Mouse (Mus musculus): ENCODE data around the gene Slc38a9. TPM values are rescaled to one million over a fixed set of nuclear protein-coding genes. Genes with fewer than 3 reads are reported as not detected.

Slc38a9 gene
- polyA plus RNA-seq, 1 experiment: not detected

- H3K4me1 ChIP-seq (ENCODE audit: control insufficient read depth, insufficient read depth, low read length): peaks cover 10% of the 10 kb centered on the region
- no peak overlapping the region for H3K4me3 ChIP-seq (ENCODE audit: insufficient read depth, low read depth, low read length)
- 89% methylated on average over 6 of the region's 6 CpGs for WGBS
- H3K27ac ChIP-seq (ENCODE audit: insufficient read depth, low read depth, low read length): no peak overlapping the region
- TF ChIP-seq POLR2A (IDR thresholded peaks at IDR 0.05; ENCODE audit: insufficient read depth, low read depth, low read length) (no peak), CTCF (IDR thresholded peaks at IDR 0.05; ENCODE audit: insufficient read depth, low read depth, low read length) (no peak)
Measured at GRCm38 (mm10) chr13:112758546-112759090, 98.1 kb downstream of the Slc38a9 start.

DNA sequence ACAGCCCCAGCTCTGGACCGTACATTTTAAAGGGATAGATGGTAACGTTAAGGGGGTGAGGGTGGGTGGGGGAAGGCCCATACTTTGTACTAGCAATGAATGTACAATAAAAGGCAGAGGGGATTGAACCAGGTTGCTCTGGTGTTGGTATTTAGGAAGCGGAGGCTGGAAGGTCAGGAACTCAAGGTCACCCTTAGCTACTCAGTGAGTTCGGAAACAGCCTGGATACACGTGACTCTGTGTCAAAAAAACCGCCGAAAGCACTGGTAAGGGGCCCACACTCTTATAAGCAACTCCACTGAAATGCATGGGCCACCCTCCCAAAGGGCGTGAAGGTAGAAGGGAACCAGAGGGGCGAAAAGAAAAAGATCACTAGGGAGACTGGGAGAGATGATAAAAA lies 98.8 kb downstream of the Slc38a9 start:
- 91% methylated on average over 9 of the region's 9 CpGs for WGBS
- Histone ChIP-seq H3K4me3 (ENCODE audit: insufficient read depth, low read depth, low read length) (no peak overlapping the region), H3K27ac (ENCODE audit: insufficient read depth, low read depth, low read length) (no peak overlapping the region), H3K4me1 (ENCODE audit: control insufficient read depth, insufficient read depth, low read length) (peaks cover 10% of the 10 kb centered on the region)
- TF ChIP-seq CTCF (IDR thresholded peaks at IDR 0.05; ENCODE audit: insufficient read depth, low read depth, low read length) (no peak), POLR2A (IDR thresholded peaks at IDR 0.05; ENCODE audit: insufficient read depth, low read depth, low read length) (no peak)

- Histone ChIP-seq H3K4me1 (ENCODE audit: control insufficient read depth, insufficient read depth, low read length) (peaks cover 8% of the 10 kb centered on the region), H3K27ac (ENCODE audit: insufficient read depth, low read depth, low read length) (no peak overlapping the region), H3K4me3 (ENCODE audit: insufficient read depth, low read depth, low read length) (no peak overlapping the region)
- TF ChIP-seq CTCF (IDR thresholded peaks at IDR 0.05; ENCODE audit: insufficient read depth, low read depth, low read length): no peak
- TF ChIP-seq POLR2A (IDR thresholded peaks at IDR 0.05; ENCODE audit: insufficient read depth, low read depth, low read length): no peak
- 47% methylated on average over 15 of the region's 15 CpGs for WGBS
Measured at GRCm38 (mm10) chr13:112759777-112760537, 99.4 kb downstream of the Slc38a9 start.

DNA sequence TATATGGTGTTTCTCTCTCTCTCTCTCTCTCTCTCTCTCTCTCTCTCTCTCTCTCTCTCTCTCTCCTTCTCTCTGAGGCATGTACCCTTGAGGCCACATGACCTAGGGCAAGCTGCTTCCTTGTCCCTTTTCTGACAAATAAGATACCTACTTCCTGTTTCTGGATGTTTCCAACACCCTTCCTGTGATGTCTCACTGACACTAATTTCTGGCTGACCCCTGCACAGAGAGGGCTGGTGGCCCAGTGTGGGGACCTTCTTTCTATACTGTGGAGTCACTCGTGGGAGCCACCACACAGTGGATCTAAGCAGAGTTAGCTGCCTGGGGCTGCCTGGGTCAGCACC lies 100.0 kb downstream of the Slc38a9 start:
- 62% methylated on average over 1 of the region's 1 CpGs for WGBS
- Histone ChIP-seq H3K4me3 (ENCODE audit: insufficient read depth, low read depth, low read length) (no peak overlapping the region), H3K4me1 (ENCODE audit: control insufficient read depth, insufficient read depth, low read length) (peaks cover 4% of the 10 kb centered on the region; the same call in 1 of the 2 replicates), H3K27ac (ENCODE audit: insufficient read depth, low read depth, low read length) (no peak overlapping the region)
- TF ChIP-seq POLR2A (IDR thresholded peaks at IDR 0.05; ENCODE audit: insufficient read depth, low read depth, low read length): no peak
- TF ChIP-seq CTCF (IDR thresholded peaks at IDR 0.05; ENCODE audit: insufficient read depth, low read depth, low read length): no peak

- Histone ChIP-seq H3K4me1 (ENCODE audit: control insufficient read depth, insufficient read depth, low read length) (no peaks in the 10 kb centered on the region), H3K4me3 (ENCODE audit: insufficient read depth, low read depth, low read length) (no peak overlapping the region), H3K27ac (ENCODE audit: insufficient read depth, low read depth, low read length) (no peak overlapping the region)
- TF ChIP-seq POLR2A (IDR thresholded peaks at IDR 0.05; ENCODE audit: insufficient read depth, low read depth, low read length) (no peak), CTCF (IDR thresholded peaks at IDR 0.05; ENCODE audit: insufficient read depth, low read depth, low read length) (no peak)
- 74% methylated on average over 1 of the region's 1 CpGs for WGBS
Measured at GRCm38 (mm10) chr13:112761787-112762186, 101.2 kb downstream of the Slc38a9 start.

GRCm38 (mm10) chr13:112762548-112762947 lies 102.0 kb downstream of the Slc38a9 start:
- no peak for TF ChIP-seq POLR2A (IDR thresholded peaks at IDR 0.05; ENCODE audit: insufficient read depth, low read depth, low read length)
- TF ChIP-seq CTCF (IDR thresholded peaks at IDR 0.05; ENCODE audit: insufficient read depth, low read depth, low read length): no peak
- Histone ChIP-seq H3K27ac (ENCODE audit: insufficient read depth, low read depth, low read length) (no peak overlapping the region), H3K4me1 (ENCODE audit: control insufficient read depth, insufficient read depth, low read length) (no peaks in the 10 kb centered on the region), H3K4me3 (ENCODE audit: insufficient read depth, low read depth, low read length) (no peak overlapping the region)
- 81% methylated on average over 4 of the region's 4 CpGs for WGBS

DNA sequence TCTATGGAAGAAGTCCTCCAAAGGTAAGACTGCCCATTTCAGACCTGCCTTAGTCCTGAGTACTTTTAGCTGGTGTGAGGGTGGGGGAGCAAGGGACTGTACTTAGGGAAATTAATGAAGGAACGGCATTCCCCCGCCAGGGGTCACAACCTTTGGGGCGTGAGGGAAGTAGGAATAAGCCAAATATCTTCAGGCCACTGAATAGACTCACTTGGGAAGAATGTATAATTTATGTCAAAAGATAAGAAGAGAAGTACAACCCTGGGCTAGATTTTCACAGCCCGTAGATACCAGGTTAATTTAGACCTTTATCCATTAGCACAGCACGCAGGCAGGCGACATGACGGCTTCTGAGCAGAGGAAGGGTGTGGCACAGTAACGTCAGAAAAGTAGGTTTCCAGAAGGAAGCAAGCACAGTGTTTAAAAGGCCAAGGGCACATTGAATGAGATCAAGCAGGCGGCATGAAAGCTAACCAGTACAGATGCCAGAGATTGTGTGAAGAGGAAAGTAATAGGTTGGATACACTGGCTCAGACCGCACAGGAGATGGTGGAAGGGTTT lies 103.1 kb downstream of the Slc38a9 start:
- 86% methylated on average over 10 of the region's 10 CpGs for WGBS
- H3K4me1 ChIP-seq (ENCODE audit: control insufficient read depth, insufficient read depth, low read length): no peaks in the 10 kb centered on the region
- H3K27ac ChIP-seq (ENCODE audit: insufficient read depth, low read depth, low read length): no peak overlapping the region
- TF ChIP-seq CTCF (IDR thresholded peaks at IDR 0.05; ENCODE audit: insufficient read depth, low read depth, low read length): no peak
- TF ChIP-seq POLR2A (IDR thresholded peaks at IDR 0.05; ENCODE audit: insufficient read depth, low read depth, low read length): no peak
- no peak overlapping the region for H3K4me3 ChIP-seq (ENCODE audit: insufficient read depth, low read depth, low read length)

GRCm38 (mm10) chr13:112764556-112764955 lies 104.0 kb downstream of the Slc38a9 start:
- TF ChIP-seq CTCF (IDR thresholded peaks at IDR 0.05; ENCODE audit: insufficient read depth, low read depth, low read length): no peak
- TF ChIP-seq POLR2A (IDR thresholded peaks at IDR 0.05; ENCODE audit: insufficient read depth, low read depth, low read length): no peak
- no peak overlapping the region for H3K4me3 ChIP-seq (ENCODE audit: insufficient read depth, low read depth, low read length)
- H3K4me1 ChIP-seq (ENCODE audit: control insufficient read depth, insufficient read depth, low read length): no peaks in the 10 kb centered on the region
- 66% methylated on average over 5 of the region's 5 CpGs for WGBS
- H3K27ac ChIP-seq (ENCODE audit: insufficient read depth, low read depth, low read length): no peak overlapping the region

DNA sequence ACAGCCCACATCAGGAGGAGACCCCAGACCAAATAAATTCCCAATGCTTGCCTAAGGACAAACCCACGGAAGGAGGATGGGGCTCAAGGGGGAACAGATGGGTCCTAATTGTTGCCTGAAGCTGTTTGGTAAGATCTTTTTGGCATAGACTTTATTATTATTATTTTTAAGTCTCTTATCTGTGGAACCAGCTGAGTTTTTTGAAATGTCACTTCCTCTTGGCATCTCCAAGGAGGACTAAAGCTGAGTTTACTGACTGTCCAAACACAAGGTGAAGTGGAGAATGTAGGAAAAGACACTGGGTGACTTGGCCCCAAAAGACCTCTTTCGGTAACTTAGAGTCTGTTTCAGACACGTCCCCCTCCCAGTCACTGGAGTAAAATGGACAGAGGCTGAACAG lies 105.1 kb downstream of the Slc38a9 start:
- no peaks in the 10 kb centered on the region for H3K4me1 ChIP-seq (ENCODE audit: control insufficient read depth, insufficient read depth, low read length)
- no peak for TF ChIP-seq CTCF (IDR thresholded peaks at IDR 0.05; ENCODE audit: insufficient read depth, low read depth, low read length)
- no peak for TF ChIP-seq POLR2A (IDR thresholded peaks at IDR 0.05; ENCODE audit: insufficient read depth, low read depth, low read length)
- H3K4me3 ChIP-seq (ENCODE audit: insufficient read depth, low read depth, low read length): no peak overlapping the region
- WGBS: 90% methylated on average over 3 of the region's 3 CpGs
- no peak overlapping the region for H3K27ac ChIP-seq (ENCODE audit: insufficient read depth, low read depth, low read length)

Data from olfactory bulb, adult 2 months (tissue).